Mouse (Mus musculus): ENCODE results near the gene Setdb2.
"Not testable (repeated sequence)": the region's sequence is repeated elsewhere in the genome, so short reads cannot be mapped to it uniquely, and the experiment has no call there.

Gene Setdb2

GRCm38 (mm10) chr14:59440558-59441471 is at the start of gene Setdb2, which contains the start of gene Cab39l:
Gene Setdb2, minus strand, starts transcription at chr14:59440884.
Gene Cab39l, plus strand, starts transcription at chr14:59440972.
- peak; percentile 88 for DNase-seq

GRCm38 (mm10) chr14:59485247-59485810 is 44.6 kb upstream of the Setdb2 start:
- no peak for DNase-seq

- DNase-seq: no peak
These were observed 38.0 kb upstream of the Setdb2 start for GRCm38 (mm10) chr14:59478699-59479098.

GRCm38 (mm10) chr14:59470781-59471180 is 30.1 kb upstream of the Setdb2 start:
- DNase-seq: no peak

GRCm38 (mm10) chr14:59467798-59468197 is 27.1 kb upstream of the Setdb2 start:
- DNase-seq: no peak

- DNase-seq: no peak
These were observed 25.8 kb upstream of the Setdb2 start for GRCm38 (mm10) chr14:59466503-59466902.

- no peak for DNase-seq
These were observed 7.3 kb upstream of the Setdb2 start for GRCm38 (mm10) chr14:59447981-59448380.

GRCm38 (mm10) chr14:59445421-59445820 is 4.7 kb upstream of the Setdb2 start:
- DNase-seq: no peak

GRCm38 (mm10) chr14:59441472-59441805 is 755 bp upstream of the Setdb2 start:
- DNase-seq: no peak

- DNase-seq: no peak
These were observed 645 bp downstream of the Setdb2 start for GRCm38 (mm10) chr14:59440039-59440438.

GRCm38 (mm10) chr14:59438505-59438904 is 2.2 kb downstream of the Setdb2 start:
- no peak for DNase-seq

- no peak for DNase-seq
These were observed 3.3 kb downstream of the Setdb2 start for GRCm38 (mm10) chr14:59437398-59437797.

GRCm38 (mm10) chr14:59435206-59435605 is 5.5 kb downstream of the Setdb2 start:
- no peak for DNase-seq

GRCm38 (mm10) chr14:59433902-59434301 is 6.8 kb downstream of the Setdb2 start:
- no peak for DNase-seq

- DNase-seq: no peak
These were observed 10.1 kb downstream of the Setdb2 start for GRCm38 (mm10) chr14:59430556-59430955.

GRCm38 (mm10) chr14:59422912-59423663 is 17.6 kb downstream of the Setdb2 start:
- no peak for DNase-seq

- no peak for DNase-seq
These were observed 22.5 kb downstream of the Setdb2 start for GRCm38 (mm10) chr14:59418171-59418570.

- DNase-seq: not testable (repeated sequence)
These were observed 25.7 kb downstream of the Setdb2 start for GRCm38 (mm10) chr14:59414979-59415378.

- DNase-seq: no peak
These were observed 43.7 kb downstream of the Setdb2 start for GRCm38 (mm10) chr14:59396999-59397398.

- DNase-seq: no peak
These were observed 45.4 kb downstream of the Setdb2 start, which contains the start of gene Phf11c for GRCm38 (mm10) chr14:59395281-59395680. Gene Phf11c, minus strand, starts transcription at chr14:59395381.

- DNase-seq: not testable (repeated sequence)
These were observed 50.5 kb downstream of the Setdb2 start for GRCm38 (mm10) chr14:59390181-59390580.

- DNase-seq: no peak
These were observed 51.2 kb downstream of the Setdb2 start for GRCm38 (mm10) chr14:59389532-59389931.

- no peak for DNase-seq
These were observed 70.2 kb downstream of the Setdb2 start for GRCm38 (mm10) chr14:59370348-59371068.

Measured in cerebellum, adult 11 months (tissue).